Mouse (Mus musculus) thymus, postnatal 14 days (tissue): ENCODE measurements around the gene Chil5.
"Not testable (repeated sequence)": the region's sequence is repeated elsewhere in the genome, so short reads cannot be mapped to it uniquely, and the experiment has no call there.

ENCODE experiments used
- DNase-seq: peaks from one replicate; pipeline ENCODE4 v3.0.0; 2021

Gene Chil5

GRCm38 (mm10) chr3:106032781-106033180 is at the start of gene Chil5:
Gene Chil5, minus strand, starts transcription at chr3:106032814.
- no peak for DNase-seq

GRCm38 (mm10) chr3:106074824-106075223 is 42.2 kb upstream of the Chil5 start:
- DNase-seq, result no peak

- no peak for DNase-seq
These were observed 38.4 kb upstream of the Chil5 start for GRCm38 (mm10) chr3:106070994-106071393.

- DNase-seq, result peak; percentile 38
These were observed 35.1 kb upstream of the Chil5 start for GRCm38 (mm10) chr3:106067707-106068106.

GRCm38 (mm10) chr3:106057966-106058365 is 25.4 kb upstream of the Chil5 start:
- no peak for DNase-seq

GRCm38 (mm10) chr3:106051896-106052295 is 19.3 kb upstream of the Chil5 start:
- no peak for DNase-seq

- DNase-seq, result no peak
These were observed 7.7 kb upstream of the Chil5 start for GRCm38 (mm10) chr3:106040306-106040705.

GRCm38 (mm10) chr3:106024135-106024534 is 8.5 kb downstream of the Chil5 start:
- no peak for DNase-seq

GRCm38 (mm10) chr3:106021840-106022239 is 10.8 kb downstream of the Chil5 start:
- DNase-seq, result no peak

GRCm38 (mm10) chr3:106014546-106014945 is 18.1 kb downstream of the Chil5 start, which contains the start of gene Pifo:
Gene Pifo, minus strand, starts transcription at chr3:106014646.
- no peak for DNase-seq

- DNase-seq, result not testable (repeated sequence)
These were observed 29.3 kb downstream of the Chil5 start for GRCm38 (mm10) chr3:106003360-106003759.

- DNase-seq, result peak; percentile 43
These were observed 30.9 kb downstream of the Chil5 start for GRCm38 (mm10) chr3:106001416-106002370.

GRCm38 (mm10) chr3:106000707-106001375 is 31.8 kb downstream of the Chil5 start:
- no peak for DNase-seq

GRCm38 (mm10) chr3:105994730-105995129 is 37.9 kb downstream of the Chil5 start:
- DNase-seq, result no peak

- peak; percentile 58 for DNase-seq
These were observed 40.8 kb downstream of the Chil5 start for GRCm38 (mm10) chr3:105991653-105992283.

- not testable (repeated sequence) for DNase-seq
These were observed 43.0 kb downstream of the Chil5 start for GRCm38 (mm10) chr3:105989611-105990010.

GRCm38 (mm10) chr3:105974174-105974573 is 58.4 kb downstream of the Chil5 start:
- no peak for DNase-seq

- DNase-seq, result no peak
These were observed 59.2 kb downstream of the Chil5 start, which contains the start of gene Ovgp1 for GRCm38 (mm10) chr3:105973411-105973810. Gene Ovgp1, plus strand, starts transcription at chr3:105973711.

- no peak for DNase-seq
These were observed 60.7 kb downstream of the Chil5 start for GRCm38 (mm10) chr3:105971831-105972446.
